8 mouse cellular contexts compared by ENCODE assay signal in genomic region chr5:117978159-117978697, GRCm38 (mm10). TPM values are rescaled to one million over a fixed set of nuclear protein-coding genes. Genes with fewer than 3 reads are reported as not detected.
DNase-seq lines count a peak whose midpoint lies in the region; ATAC-seq and TF ChIP-seq lines count a peak whose summit lies in the region.

No protein-coding gene starts in this region.

- TF ChIP-seq POLR2A in olfactory bulb, adult 2 months (IDR thresholded peaks at IDR 0.05; ENCODE audit: insufficient read depth, low read depth, low read length), result no peak

- no peak overlapping the region for H3K27ac ChIP-seq in lung, embryonic 14.5 days (ENCODE audit: low read depth)
- H3K27ac ChIP-seq in forebrain, embryonic 11.5 days (ENCODE audit: low read depth, low read length), result no peak overlapping the region
- H3K27ac ChIP-seq in limb, embryonic 13.5 days, result peak overlapping the region; percentile 10; the same call in 1 of the 2 replicates
- H3K27ac ChIP-seq in olfactory bulb, adult 2 months (ENCODE audit: insufficient read depth, low read depth, low read length), result no peak overlapping the region

- peak overlapping the region; percentile 82; the same call in 1 of the 2 replicates for H3K9ac ChIP-seq in lung, embryonic 14.5 days
- H3K9ac ChIP-seq in forebrain, embryonic 11.5 days (ENCODE audit: low read length), result peak overlapping the region; percentile 90
- H3K9ac ChIP-seq in limb, embryonic 13.5 days, result peak overlapping the region; percentile 94

- H3K4me3 ChIP-seq in lung, embryonic 14.5 days (ENCODE audit: low read depth, low read length), result peak overlapping the region; percentile 99
- H3K4me3 ChIP-seq in forebrain, embryonic 11.5 days (ENCODE audit: low read depth, low read length), result peak overlapping the region; percentile 89
- H3K4me3 ChIP-seq in limb, embryonic 13.5 days, result peak overlapping the region; percentile 98
- peak overlapping the region; percentile 60 for H3K4me3 ChIP-seq in olfactory bulb, adult 2 months (ENCODE audit: insufficient read depth, low read depth, low read length)

- WGBS in lung, embryonic 14.5 days, result 55% methylated on average over 17 of the region's 17 CpGs
- WGBS in forebrain, embryonic 11.5 days, result 56% methylated on average over 17 of the region's 17 CpGs
- WGBS in limb, embryonic 13.5 days, result 53% methylated on average over 17 of the region's 17 CpGs
- 21% methylated on average over 17 of the region's 17 CpGs for WGBS in olfactory bulb, adult 2 months

- DNase-seq in lung, embryonic 14.5 days, result peak; percentile 20
- DNase-seq in lung, postnatal 25 days (ENCODE audit: low spot score), result no peak
- no peak for DNase-seq in forebrain, embryonic 11.5 days (ENCODE audit: low spot score)
- DNase-seq in spleen, postnatal 10 days (ENCODE audit: low spot score in 2 of 2), result no peak
- no peak for DNase-seq in B cell, adult 2 months
- DNase-seq in kidney, adult 18-20 months, result no peak

- no peak for ATAC-seq in lung, embryonic 14.5 days (ENCODE audit: insufficient read depth)
- ATAC-seq in forebrain, embryonic 11.5 days (replicated peaks; ENCODE audit: low FRiP score), result no peak
- no peak for ATAC-seq in limb, embryonic 13.5 days (ENCODE audit: low FRiP score, low read depth)

- no peaks in the 10 kb centered on the region for H3K4me1 ChIP-seq in lung, embryonic 14.5 days (ENCODE audit: insufficient read depth)
- peaks cover 12% of the 10 kb centered on the region for H3K4me1 ChIP-seq in forebrain, embryonic 11.5 days (replicated peaks; ENCODE audit: control insufficient read depth, insufficient read depth, low read length)
- H3K4me1 ChIP-seq in limb, embryonic 13.5 days, result peaks cover 25% of the 10 kb centered on the region
- H3K4me1 ChIP-seq in olfactory bulb, adult 2 months (ENCODE audit: control insufficient read depth, insufficient read depth, low read length), result peaks cover 13% of the 10 kb centered on the region

- no peaks in the 10 kb centered on the region for H3K9me3 ChIP-seq in lung, embryonic 14.5 days (ENCODE audit: low read depth, low read length)
- no peaks in the 10 kb centered on the region for H3K9me3 ChIP-seq in forebrain, embryonic 11.5 days (ENCODE audit: control insufficient read depth, low read length)
- no peaks in the 10 kb centered on the region for H3K9me3 ChIP-seq in limb, embryonic 13.5 days

- no peaks in the 10 kb centered on the region for H3K27me3 ChIP-seq in lung, embryonic 14.5 days (ENCODE audit: insufficient read depth, low read length)
- H3K27me3 ChIP-seq in forebrain, embryonic 11.5 days (ENCODE audit: control insufficient read depth, insufficient read depth, low read length), result no peaks in the 10 kb centered on the region
- no peaks in the 10 kb centered on the region for H3K27me3 ChIP-seq in limb, embryonic 13.5 days

- H3K4me2 ChIP-seq in lung, embryonic 14.5 days, result peak overlapping the region; percentile 92
- peak overlapping the region; percentile 74 for H3K4me2 ChIP-seq in forebrain, embryonic 11.5 days (ENCODE audit: low read depth, low read length, severe bottlenecking)
- peak overlapping the region; percentile 83 for H3K4me2 ChIP-seq in limb, embryonic 13.5 days (replicated peaks)

- peaks cover 39% of the 10 kb centered on the region for H3K36me3 ChIP-seq in lung, embryonic 14.5 days (ENCODE audit: insufficient read depth)
- H3K36me3 ChIP-seq in forebrain, embryonic 11.5 days (ENCODE audit: control insufficient read depth, insufficient read depth, low read length), result peaks cover 4% of the 10 kb centered on the region; the same call in 1 of the 2 replicates
- H3K36me3 ChIP-seq in limb, embryonic 13.5 days, result peaks cover 40% of the 10 kb centered on the region

- no peak for TF ChIP-seq CTCF in lung, embryonic 14.5 days (IDR thresholded peaks at IDR 0.05; ENCODE audit: low read depth)
- TF ChIP-seq CTCF in olfactory bulb, adult 2 months (IDR thresholded peaks at IDR 0.05; ENCODE audit: insufficient read depth, low read depth, low read length), result no peak

RNA-seq across cellular contexts. Expression of gene Fbxo21, which starts 1.7 kb away (rescaled TPM):
- 61.5 and 64.3 TPM in 2 replicates for polyA plus RNA-seq in lung, embryonic 14.5 days (2014; fragmentation: Nextera tagmentation; extraction: Ambion mirVana)
- 122 and 130 TPM in 2 replicates for polyA plus RNA-seq in forebrain, embryonic 11.5 days (2014; fragmentation: Nextera tagmentation; extraction: Ambion mirVana)
- polyA plus RNA-seq in limb, embryonic 13.5 days (2015; fragmentation: Nextera tagmentation; extraction: Ambion mirVana), result 68.2 and 70.1 TPM in 2 replicates
- polyA plus RNA-seq in olfactory bulb, adult 2 months (2012; ENCODE audit: insufficient read depth, insufficient read length, low replicate concordance, missing spikeins), result not detected in 2 replicates

RNA-seq across cellular contexts. Expression of gene Tesc, which starts 49.3 kb away (rescaled TPM):
- polyA plus RNA-seq in lung, embryonic 14.5 days (2014; fragmentation: Nextera tagmentation; extraction: Ambion mirVana), result 5.3 and 5.6 TPM in 2 replicates
- 0.91 and 1.8 TPM in 2 replicates for polyA plus RNA-seq in forebrain, embryonic 11.5 days (2014; fragmentation: Nextera tagmentation; extraction: Ambion mirVana)
- polyA plus RNA-seq in limb, embryonic 13.5 days (2015; fragmentation: Nextera tagmentation; extraction: Ambion mirVana), result 2.0 and 2.2 TPM in 2 replicates
- not detected in 2 replicates for polyA plus RNA-seq in olfactory bulb, adult 2 months (2012; ENCODE audit: insufficient read depth, insufficient read length, low replicate concordance, missing spikeins)
